ENCODE assay signal across 7 mouse cellular contexts in genomic region chr4:101356093-101356953, GRCm38 (mm10).
DNase-seq lines count a peak whose midpoint lies in the region; ATAC-seq and TF ChIP-seq lines count a peak whose summit lies in the region.

No protein-coding gene starts in this region.

- H3K36me3 ChIP-seq in embryonic facial prominence, embryonic 13.5 days, result no peaks in the 10 kb centered on the region
- peaks cover 10% of the 10 kb centered on the region for H3K36me3 ChIP-seq in heart, adult 2 months (ENCODE audit: control insufficient read depth, insufficient read depth, low read length)
- H3K36me3 ChIP-seq in kidney, adult 2 months (ENCODE audit: control insufficient read depth, insufficient read depth, low read length), result no peaks in the 10 kb centered on the region; the same call in 1 of the 2 replicates
- H3K36me3 ChIP-seq in limb, embryonic 12.5 days, result no peaks in the 10 kb centered on the region
- no peaks in the 10 kb centered on the region for H3K36me3 ChIP-seq in midbrain, embryonic 14.5 days (ENCODE audit: control insufficient read depth, insufficient read depth, low read length)

- WGBS in embryonic facial prominence, embryonic 13.5 days, result under 1% methylated on average over 88 of the region's 107 CpGs
- 1% methylated on average over 107 of the region's 107 CpGs for WGBS in heart, adult 2 months
- WGBS in kidney, adult 2 months, result 1% methylated on average over 107 of the region's 107 CpGs
- under 1% methylated on average over 107 of the region's 107 CpGs for WGBS in limb, embryonic 12.5 days
- WGBS in midbrain, embryonic 14.5 days, result under 1% methylated on average over 89 of the region's 107 CpGs

- H3K4me1 ChIP-seq in embryonic facial prominence, embryonic 13.5 days, result peaks cover 31% of the 10 kb centered on the region
- H3K4me1 ChIP-seq in heart, adult 2 months (ENCODE audit: control insufficient read depth, insufficient read depth, low read length), result peaks cover 4% of the 10 kb centered on the region; the same call in 1 of the 2 replicates
- peaks cover 5% of the 10 kb centered on the region; the same call in 1 of the 2 replicates for H3K4me1 ChIP-seq in kidney, adult 2 months (ENCODE audit: control insufficient read depth, insufficient read depth, low read length)
- peaks cover 15% of the 10 kb centered on the region; the same call in 1 of the 2 replicates for H3K4me1 ChIP-seq in limb, embryonic 12.5 days (replicated peaks)
- H3K4me1 ChIP-seq in midbrain, embryonic 14.5 days (ENCODE audit: control insufficient read depth, insufficient read depth, low read length), result peaks cover 24% of the 10 kb centered on the region

- peak; percentile 89 for TF ChIP-seq POLR2A in heart, adult 2 months (IDR thresholded peaks at IDR 0.05; ENCODE audit: insufficient read depth, low read depth, low read length)
- TF ChIP-seq POLR2A in kidney, adult 2 months (IDR thresholded peaks at IDR 0.05; ENCODE audit: low read depth, low read length), result peak; percentile 47

- H3K4me3 ChIP-seq in embryonic facial prominence, embryonic 13.5 days, result peak overlapping the region; percentile 82
- H3K4me3 ChIP-seq in heart, adult 2 months, result peak overlapping the region; percentile 58
- peak overlapping the region; percentile 96 for H3K4me3 ChIP-seq in kidney, adult 2 months (ENCODE audit: insufficient read depth, low read depth, low read length)
- H3K4me3 ChIP-seq in limb, embryonic 12.5 days (replicated peaks), result peak overlapping the region; percentile 89
- peak overlapping the region; percentile 89 for H3K4me3 ChIP-seq in midbrain, embryonic 14.5 days (replicated peaks; ENCODE audit: low read depth, low read length)

- no peaks in the 10 kb centered on the region for H3K79me2 ChIP-seq in heart, adult 2 months (replicated peaks; ENCODE audit: control insufficient read depth, insufficient read depth, low read length)

- peak; percentile 57; the same call in 1 of the 2 replicates for ATAC-seq in embryonic facial prominence, embryonic 13.5 days (ENCODE audit: insufficient number of reproducible peaks, insufficient read depth, low FRiP score, low TSS enrichment, low read depth)
- ATAC-seq in limb, embryonic 12.5 days (ENCODE audit: insufficient number of reproducible peaks, insufficient read depth, low FRiP score, low TSS enrichment, low read depth), result peak; percentile 78
- peak; percentile 90 for ATAC-seq in midbrain, embryonic 14.5 days (ENCODE audit: low FRiP score, low TSS enrichment)

- no peaks in the 10 kb centered on the region for H3K9me3 ChIP-seq in embryonic facial prominence, embryonic 13.5 days
- no peaks in the 10 kb centered on the region for H3K9me3 ChIP-seq in limb, embryonic 12.5 days
- H3K9me3 ChIP-seq in midbrain, embryonic 14.5 days (ENCODE audit: control insufficient read depth, low read length), result no peaks in the 10 kb centered on the region

- H3K9ac ChIP-seq in embryonic facial prominence, embryonic 13.5 days, result peak overlapping the region; percentile 90
- H3K9ac ChIP-seq in heart, adult 2 months (ENCODE audit: low read depth, low read length), result peak overlapping the region; percentile 99
- peak overlapping the region; percentile 89 for H3K9ac ChIP-seq in limb, embryonic 12.5 days (replicated peaks)
- H3K9ac ChIP-seq in midbrain, embryonic 14.5 days (replicated peaks; ENCODE audit: low read length), result peak overlapping the region; percentile 98

- peak; percentile 38 for TF ChIP-seq CTCF in heart, adult 2 months (IDR thresholded peaks at IDR 0.05)
- TF ChIP-seq CTCF in kidney, adult 2 months (conservative IDR thresholded peaks at IDR 0.05; ENCODE audit: insufficient read depth, insufficient read length, low read depth, low read length), result no peak

- peak overlapping the region; percentile 90 for H3K4me2 ChIP-seq in embryonic facial prominence, embryonic 13.5 days
- peak overlapping the region; percentile 88 for H3K4me2 ChIP-seq in limb, embryonic 12.5 days
- peak overlapping the region; percentile 72 for H3K4me2 ChIP-seq in midbrain, embryonic 14.5 days (ENCODE audit: low read length)

- 0 out of 2 replicates have a peak, but pooled peaks have one; percentile 41 for TF ChIP-seq EP300 in heart, adult 2 months (IDR thresholded peaks at IDR 0.05; ENCODE audit: insufficient read depth, low read depth, low read length)

- peak overlapping the region; percentile 90 for H3K27ac ChIP-seq in embryonic facial prominence, embryonic 13.5 days
- H3K27ac ChIP-seq in heart, adult 2 months, result peak overlapping the region; percentile 99
- H3K27ac ChIP-seq in kidney, adult 2 months (ENCODE audit: insufficient read depth, low read depth, low read length), result peak overlapping the region; percentile 94
- peak overlapping the region; percentile 79 for H3K27ac ChIP-seq in limb, embryonic 12.5 days
- H3K27ac ChIP-seq in midbrain, embryonic 14.5 days (replicated peaks; ENCODE audit: low read depth, low read length), result peak overlapping the region; percentile 98

- H3K27me3 ChIP-seq in embryonic facial prominence, embryonic 13.5 days, result no peaks in the 10 kb centered on the region
- H3K27me3 ChIP-seq in heart, adult 2 months (ENCODE audit: control insufficient read depth, insufficient read depth, low read length), result no peaks in the 10 kb centered on the region
- no peaks in the 10 kb centered on the region for H3K27me3 ChIP-seq in kidney, adult 2 months (replicated peaks; ENCODE audit: control insufficient read depth, insufficient read depth, low read length)
- H3K27me3 ChIP-seq in limb, embryonic 12.5 days, result peaks cover 8% of the 10 kb centered on the region
- no peaks in the 10 kb centered on the region for H3K27me3 ChIP-seq in midbrain, embryonic 14.5 days (ENCODE audit: control insufficient read depth, insufficient read depth, low read length)

- peak; percentile 93 for DNase-seq in adrenal gland, postnatal 10 days
- DNase-seq in heart, adult 2 months, result peak; percentile 95
- peak; percentile 94 for DNase-seq in kidney, adult 2 months
- DNase-seq in midbrain, embryonic 14.5 days, result peak; percentile 95
- peak; percentile 64 to 69 for DNase-seq in spleen, adult 18-20 months

- intact Hi-C loops in heart, adult 2 months (cut with DNase I), result loop anchor here (2.0 to 10.0 kb wide), 5 partner anchors 64 to 1148 kb away; partner anchors contain the start of genes Jak1 and Leprot

Comparison
In these comparisons a context has a peak if more than half of its experiments do, and no peak if none do; other contexts are left out.
1. Peak in every context shown above with its lines: DNase-seq, ATAC-seq, H3K4me3 ChIP-seq and H3K27ac ChIP-seq.